ENCODE assay signal across 28 mouse cellular contexts in genomic region chr10:119486936-119487335, GRCm38 (mm10). TPM values are rescaled to one million over a fixed set of nuclear protein-coding genes. Genes with fewer than 3 reads are reported as not detected.
A peak's percentile ranks its signal among the peaks of the same experiment; 100 is the strongest.
DNase-seq lines count a peak whose midpoint lies in the region; ATAC-seq lines count a peak whose summit lies in the region.
"Had no signal": no experiment of that assay in that cellular context is flagged by ENCODE, and none has a peak within 500 bp of the region (broad histone marks: within the 10 kb centered on the region; RNA-seq: fewer than 3 reads in every experiment).

No protein-coding gene starts in this region.

- no peak for ATAC-seq in heart, embryonic 13.5 days (ENCODE audit: extremely low read depth, insufficient number of reproducible peaks, low FRiP score, low TSS enrichment)
- 0 out of 2 replicates have a peak, but pooled peaks have one; percentile 60 for ATAC-seq in heart, embryonic 16.5 days (replicated peaks; ENCODE audit: extremely low read depth, insufficient read depth, low FRiP score)
- ATAC-seq: forebrain, embryonic 13.5 days; forebrain, embryonic 16.5 days; hindbrain, postnatal 0 days; inflammation-experienced regulatory T-cells, adult 6 months; intestine, embryonic 16.5 days; Patski had no signal

- H3K36me3 ChIP-seq in heart, embryonic 10.5 days = peaks cover 4% of the 10 kb centered on the region
- H3K36me3 ChIP-seq in heart, embryonic 13.5 days = no peaks in the 10 kb centered on the region
- H3K36me3 ChIP-seq in heart, embryonic 16.5 days (ENCODE audit: control insufficient read depth, insufficient read depth) = no peaks in the 10 kb centered on the region
- H3K36me3 ChIP-seq: G1E had no signal

- H3K4me2 ChIP-seq in heart, embryonic 13.5 days = peak overlapping the region; percentile 32
- no peak overlapping the region for H3K4me2 ChIP-seq in heart, embryonic 16.5 days (ENCODE audit: low read depth, low read length)
- H3K4me2 ChIP-seq: forebrain, embryonic 13.5 days; hindbrain, embryonic 14.5 days had no signal

- no peak overlapping the region for H3K9ac ChIP-seq in heart, embryonic 13.5 days
- H3K9ac ChIP-seq in heart, embryonic 16.5 days (ENCODE audit: low read length) = no peak overlapping the region
- H3K9ac ChIP-seq: forebrain, embryonic 13.5 days; hindbrain, embryonic 14.5 days had no signal

- peaks cover 18% of the 10 kb centered on the region for H3K4me1 ChIP-seq in heart, embryonic 10.5 days
- H3K4me1 ChIP-seq in heart, embryonic 13.5 days = peaks cover 25% of the 10 kb centered on the region
- H3K4me1 ChIP-seq in heart, embryonic 16.5 days (ENCODE audit: control insufficient read depth, insufficient read depth, low read length) = no peaks in the 10 kb centered on the region

- no peaks in the 10 kb centered on the region for H3K27me3 ChIP-seq in heart, embryonic 10.5 days (ENCODE audit: insufficient read depth, poor library complexity, severe bottlenecking)
- no peaks in the 10 kb centered on the region for H3K27me3 ChIP-seq in heart, embryonic 13.5 days (replicated peaks)
- H3K27me3 ChIP-seq in heart, embryonic 16.5 days (ENCODE audit: control insufficient read depth, insufficient read depth, low read length) = no peaks in the 10 kb centered on the region
- H3K27me3 ChIP-seq: CH12.LX; forebrain, embryonic 13.5 days; Patski had no signal

- H3K9me3 ChIP-seq in heart, embryonic 10.5 days = no peaks in the 10 kb centered on the region
- H3K9me3 ChIP-seq in heart, embryonic 13.5 days = no peaks in the 10 kb centered on the region
- H3K9me3 ChIP-seq in heart, embryonic 16.5 days (replicated peaks; ENCODE audit: control insufficient read depth, low read length) = no peaks in the 10 kb centered on the region
- H3K9me3 ChIP-seq: forebrain, embryonic 13.5 days had no signal

- no peak for DNase-seq in heart, embryonic 10.5 days (ENCODE audit: low spot score)
- no peak for DNase-seq in heart, postnatal 14 days
- no peak for DNase-seq in heart, postnatal 36 days
- no peak for DNase-seq in heart, postnatal 4 days
- DNase-seq: adrenal gland, postnatal 10 days; adrenal gland, postnatal 36 days; B cell, adult 2 months; cerebellum, adult 18-20 months; cerebellum, adult 9-10 months; cerebellum, postnatal 14 days; gastrocnemius, postnatal 10 days; gastrocnemius, postnatal 36 days; kidney, adult 18-20 months; kidney, adult 9 months had no signal

- intact Hi-C loops in heart, postnatal 14 days (cut with DNase I) = no loop called here
- intact Hi-C loops in heart, postnatal 36 days (cut with DNase I) = no loop called here

- 54% methylated on average over 7 of the region's 7 CpGs for WGBS in heart, embryonic 10.5 days
- 53% methylated on average over 7 of the region's 7 CpGs for WGBS in heart, embryonic 13.5 days
- WGBS in heart, embryonic 16.5 days = 55% methylated on average over 7 of the region's 7 CpGs

- 0 out of 2 replicates have a peak overlapping the region, but pooled peaks have one; percentile 52 for H3K27ac ChIP-seq in heart, embryonic 10.5 days
- H3K27ac ChIP-seq in heart, embryonic 13.5 days (replicated peaks) = no peak overlapping the region
- H3K27ac ChIP-seq in heart, embryonic 16.5 days (ENCODE audit: low read length) = no peak overlapping the region
- H3K27ac ChIP-seq: forebrain, embryonic 10.5 days; forebrain, embryonic 13.5 days; hindbrain, embryonic 14.5 days; hindbrain, postnatal 0 days had no signal

- H3K4me3 ChIP-seq in heart, embryonic 10.5 days = no peak overlapping the region
- H3K4me3 ChIP-seq in heart, embryonic 13.5 days = no peak overlapping the region
- no peak overlapping the region for H3K4me3 ChIP-seq in heart, embryonic 16.5 days (ENCODE audit: low read length)
- H3K4me3 ChIP-seq: forebrain, embryonic 10.5 days; forebrain, embryonic 13.5 days had no signal

RNA-seq across cellular contexts. Expression of gene Grip1, which starts 33.3 kb away (rescaled TPM):
- 2.7 and 4.4 TPM in 2 replicates for polyA plus RNA-seq in heart, embryonic 10.5 days (2016; fragmentation: Nextera tagmentation; extraction: Ambion mirVana)
- under 1 TPM; 0.61 to 0.86 TPM for total RNA-seq in heart, postnatal 14 days (2021)
- polyA plus RNA-seq in heart, embryonic 13.5 days (2015; fragmentation: Nextera tagmentation; extraction: Ambion mirVana) = 2.0 TPM in 2 replicates
- total RNA-seq in heart, postnatal 36 days (2021) = under 1 TPM; 0.42 to 0.43 TPM
- 1.4 and 1.6 TPM in 2 replicates for polyA plus RNA-seq in heart, embryonic 16.5 days (2015; fragmentation: Nextera tagmentation; extraction: Ambion mirVana)
- total RNA-seq in heart, postnatal 4 days (2021) = 1 to 10 TPM; 2.6 to 3.1 TPM
- total RNA-seq: gastrocnemius, adult 18-20 months; gastrocnemius, postnatal 36 days; granulocyte monocyte progenitor cell, adult 5-6 weeks had no signal
- polyA plus RNA-seq: G1E had no signal
